Mouse (Mus musculus) 3134 (cell line): ENCODE results near the gene Il13ra1.

ENCODE experiments used
- DNase-seq: peaks from one replicate; pipeline ENCODE4 v3.0.0-alpha.2; 2011; ENCODE audit warnings: low spot score; ENCODE audit not compliant: insufficient read length; ENCODE audit errors: extremely low read depth

Il13ra1 gene

DNA sequence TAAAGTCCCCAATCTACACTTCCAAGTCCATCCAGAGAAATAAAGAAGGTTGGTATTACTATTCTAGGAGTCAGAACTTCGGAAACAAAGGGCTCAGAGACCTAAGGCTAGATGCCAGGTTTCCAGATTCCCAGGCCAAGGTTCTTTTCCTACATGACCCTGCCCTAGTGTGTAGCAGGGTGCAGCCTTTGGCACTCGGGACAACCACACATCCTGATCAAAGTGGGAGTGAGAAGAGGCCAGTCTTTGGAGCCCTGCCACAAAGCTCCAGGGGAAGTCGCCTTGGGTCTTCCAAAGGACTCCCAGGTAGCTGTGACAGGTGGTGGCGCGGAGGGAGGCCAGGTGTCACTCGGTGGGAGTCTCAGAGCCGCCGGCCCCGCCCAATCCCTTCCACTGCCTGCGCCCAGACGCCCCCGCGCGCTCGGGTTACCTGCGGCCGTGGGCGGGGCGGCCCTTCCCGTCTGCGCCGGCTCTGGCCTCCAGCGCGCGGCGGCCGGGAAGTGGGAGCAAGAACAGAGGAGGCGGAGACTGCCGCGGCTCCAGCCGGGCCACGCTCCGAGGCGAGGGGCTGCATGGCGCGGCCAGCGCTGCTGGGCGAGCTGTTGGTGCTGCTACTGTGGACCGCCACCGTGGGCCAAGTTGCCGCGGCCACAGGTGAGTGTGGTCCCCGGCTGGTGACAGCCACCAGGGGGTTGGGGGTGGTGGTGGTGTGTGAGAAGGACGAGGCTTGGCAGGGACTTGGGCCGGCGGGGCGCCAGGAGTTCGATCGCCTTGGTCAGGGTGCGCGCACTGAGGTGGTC lies at the start of gene Il13ra1:
Gene Il13ra1, plus strand, starts transcription at position 489 of the 800 bp plus-strand sequence.
- peak; percentile 71 for DNase-seq

DNA sequence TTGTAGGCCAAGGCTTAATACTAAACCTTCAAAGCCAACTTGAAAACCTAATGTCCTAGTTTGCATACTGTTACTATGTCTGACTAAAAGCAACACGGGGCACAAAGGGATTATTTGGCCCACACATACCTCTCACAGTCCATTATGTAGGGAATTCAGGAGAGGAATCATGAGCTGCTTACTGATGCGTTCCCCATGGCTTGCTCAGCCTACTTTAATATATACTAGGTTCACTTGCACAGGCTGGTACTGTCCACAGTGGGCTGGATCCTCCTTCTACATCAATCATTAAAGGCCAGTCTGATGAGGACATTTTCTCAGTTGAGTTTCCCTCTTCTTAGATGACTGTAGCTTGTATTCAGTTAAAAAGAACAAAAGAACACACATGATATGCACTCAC lies 37.9 kb upstream of the Il13ra1 start:
- no peak for DNase-seq

DNA sequence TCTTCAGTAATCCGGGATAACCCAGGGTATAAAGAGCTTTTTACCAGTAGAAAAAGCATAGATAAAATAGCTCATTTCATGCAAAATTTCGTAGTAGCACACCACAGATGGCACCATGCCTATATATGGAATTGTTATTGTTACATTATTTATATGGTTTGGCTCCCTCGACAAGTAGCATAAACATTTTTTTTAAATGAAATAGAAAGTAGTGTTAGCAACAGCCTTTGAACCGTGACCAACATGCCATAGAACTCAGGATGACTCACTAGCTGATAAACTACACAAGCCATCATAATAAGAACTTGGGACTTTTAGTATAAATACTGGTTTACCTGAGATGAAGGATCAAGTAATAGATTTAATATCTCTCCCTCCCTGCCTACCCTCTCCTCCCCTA lies 34.7 kb upstream of the Il13ra1 start:
- DNase-seq, result no peak

DNA sequence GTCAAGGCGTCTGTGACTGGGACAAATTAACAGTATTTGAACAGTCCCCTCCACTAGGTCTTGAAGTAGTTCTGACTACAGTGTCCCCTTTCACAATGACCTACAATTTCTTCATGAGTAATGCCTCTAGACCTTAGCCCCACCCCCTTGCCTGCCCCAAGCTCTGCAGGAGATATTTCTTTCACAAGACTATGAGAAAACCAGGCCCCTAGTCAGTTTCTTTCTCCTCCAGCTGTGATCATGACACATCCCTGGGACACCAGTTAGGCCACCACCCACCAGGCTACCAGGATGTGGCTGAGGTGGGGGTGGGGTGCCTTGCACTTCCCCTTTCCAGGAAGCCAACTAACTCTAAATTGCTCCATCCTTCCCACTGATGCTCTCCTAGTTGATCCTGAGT lies 29.0 kb upstream of the Il13ra1 start:
- peak; percentile 44 for DNase-seq

DNA sequence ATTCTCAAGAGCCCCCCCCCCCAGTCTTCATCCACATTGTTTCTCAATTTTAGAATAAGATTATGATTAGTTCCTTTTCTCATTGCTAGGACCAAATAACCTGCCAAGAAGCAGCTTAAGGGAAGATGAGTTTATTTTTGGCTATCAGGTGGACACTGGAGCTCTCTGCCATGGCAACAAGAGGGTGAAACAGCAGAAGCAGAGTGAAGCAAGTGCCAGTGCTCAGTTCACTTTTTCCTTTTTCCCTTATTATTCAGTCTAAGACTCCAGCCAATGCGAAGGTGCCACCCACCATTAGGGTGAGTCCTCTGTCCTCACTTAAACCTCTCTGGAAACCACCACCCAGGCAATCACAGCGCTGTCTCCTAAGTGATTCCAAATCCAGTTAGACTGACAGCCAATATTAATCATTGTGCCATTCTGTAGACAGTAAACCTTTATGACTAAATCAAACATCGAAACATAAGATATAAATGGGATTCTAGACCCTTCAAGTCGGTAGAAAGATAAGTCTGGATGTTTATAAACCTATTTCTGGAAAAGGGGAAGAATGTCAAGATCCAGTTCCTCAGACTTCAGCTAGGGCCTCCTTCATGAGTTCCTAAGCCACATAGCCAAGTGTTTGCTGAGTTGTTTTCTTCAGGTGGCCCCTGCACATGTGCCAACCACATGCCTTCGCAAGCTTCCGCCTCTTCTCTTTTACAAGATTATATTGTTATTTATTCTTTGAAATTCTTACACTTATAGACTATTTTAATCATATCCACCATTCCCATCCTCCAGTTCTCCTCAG lies 23.2 kb upstream of the Il13ra1 start:
- DNase-seq, result no peak

DNA sequence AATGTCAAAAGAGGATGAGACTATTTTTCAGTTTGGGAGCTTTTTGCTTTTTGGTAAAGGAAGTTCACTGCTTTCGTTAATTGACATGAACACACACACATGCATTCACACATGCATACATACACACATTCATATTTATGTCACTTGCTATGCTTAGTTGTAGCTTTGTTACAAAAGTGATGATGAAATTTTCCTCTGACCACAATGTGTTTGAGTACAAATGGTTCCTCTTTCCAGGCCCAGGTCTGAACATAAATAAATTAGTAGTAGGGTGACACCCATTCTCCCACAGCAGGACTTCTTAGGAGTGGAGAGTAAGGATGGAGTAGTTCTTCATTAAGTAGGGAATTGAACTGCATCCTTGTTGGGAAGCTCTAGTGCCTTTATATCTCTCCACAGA lies 11.0 kb upstream of the Il13ra1 start:
- DNase-seq, result no peak

DNA sequence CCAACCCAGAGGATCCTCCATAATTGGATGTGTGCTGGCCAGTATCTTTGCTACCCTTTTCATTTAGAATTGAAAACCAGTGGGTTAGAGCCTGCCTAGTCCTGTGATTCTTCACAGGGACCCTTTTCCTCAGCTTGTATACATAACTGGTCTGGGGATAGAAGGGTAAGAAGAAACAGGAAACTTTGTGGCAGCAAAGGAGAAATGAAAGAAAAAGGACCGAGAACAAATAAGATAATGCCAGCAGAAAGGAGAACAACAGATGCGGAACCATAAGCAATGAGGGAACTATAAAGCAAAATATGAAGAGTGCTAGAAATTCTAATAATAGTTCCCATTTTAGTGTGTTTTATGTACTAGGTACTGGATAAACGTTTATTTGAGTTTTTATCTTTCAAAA lies 10.6 kb upstream of the Il13ra1 start:
- DNase-seq, result no peak

DNA sequence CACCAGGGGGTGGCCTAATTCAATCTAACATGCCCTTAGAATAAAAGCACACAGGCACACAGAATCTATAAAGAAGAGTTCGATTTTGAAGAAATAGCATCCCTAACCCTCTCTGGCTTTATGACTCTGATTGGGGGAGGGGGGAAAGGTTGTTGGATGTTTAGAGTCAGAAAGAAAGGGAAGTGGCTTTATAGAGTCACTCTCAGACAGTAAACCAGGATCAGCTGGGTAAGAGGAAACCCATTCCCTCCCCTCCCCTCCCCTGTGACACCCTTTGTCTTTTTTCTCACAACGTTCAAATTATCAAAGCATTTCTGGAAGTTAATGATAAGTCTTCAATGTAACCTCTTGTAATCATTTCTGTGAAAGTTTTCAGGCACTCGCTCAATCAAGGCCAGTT lies 3.3 kb upstream of the Il13ra1 start:
- no peak for DNase-seq

DNA sequence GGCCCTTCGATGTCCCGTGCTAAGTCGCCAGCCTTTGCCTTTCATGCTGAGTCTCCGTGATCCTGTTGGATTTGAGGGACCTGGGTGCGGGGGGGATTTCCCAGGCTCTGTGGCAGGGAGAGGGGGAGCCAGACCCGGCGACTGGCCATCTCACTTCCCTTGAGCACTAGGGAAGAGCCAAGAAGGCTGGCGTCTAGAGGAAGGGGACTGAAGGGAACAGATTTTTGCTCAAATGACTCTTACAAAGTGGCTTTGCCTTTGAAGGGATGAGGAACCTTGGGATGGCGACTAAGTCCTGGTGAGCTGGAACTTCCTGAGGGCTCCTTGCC lies 476 bp downstream of the Il13ra1 start:
- DNase-seq, result no peak

DNA sequence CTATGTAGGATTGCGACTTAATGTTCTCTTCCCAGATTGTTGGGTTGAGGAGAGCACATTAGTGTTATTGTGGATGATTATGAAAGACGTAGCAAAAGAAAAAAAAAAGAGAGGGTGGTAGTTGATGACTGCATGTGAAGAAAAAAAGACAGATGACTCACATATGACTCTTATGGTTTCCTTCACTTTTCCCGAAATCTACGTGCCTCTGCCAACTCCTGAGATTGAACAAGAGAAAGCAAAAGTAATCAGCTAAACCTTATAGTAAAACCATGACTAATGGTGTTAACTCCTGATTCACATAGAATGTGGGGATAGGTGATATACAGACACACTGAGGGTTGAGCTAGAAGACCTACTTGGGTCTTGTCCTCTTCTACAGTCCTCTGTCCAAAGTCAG lies 3.3 kb downstream of the Il13ra1 start:
- DNase-seq, result peak; percentile 32

DNA sequence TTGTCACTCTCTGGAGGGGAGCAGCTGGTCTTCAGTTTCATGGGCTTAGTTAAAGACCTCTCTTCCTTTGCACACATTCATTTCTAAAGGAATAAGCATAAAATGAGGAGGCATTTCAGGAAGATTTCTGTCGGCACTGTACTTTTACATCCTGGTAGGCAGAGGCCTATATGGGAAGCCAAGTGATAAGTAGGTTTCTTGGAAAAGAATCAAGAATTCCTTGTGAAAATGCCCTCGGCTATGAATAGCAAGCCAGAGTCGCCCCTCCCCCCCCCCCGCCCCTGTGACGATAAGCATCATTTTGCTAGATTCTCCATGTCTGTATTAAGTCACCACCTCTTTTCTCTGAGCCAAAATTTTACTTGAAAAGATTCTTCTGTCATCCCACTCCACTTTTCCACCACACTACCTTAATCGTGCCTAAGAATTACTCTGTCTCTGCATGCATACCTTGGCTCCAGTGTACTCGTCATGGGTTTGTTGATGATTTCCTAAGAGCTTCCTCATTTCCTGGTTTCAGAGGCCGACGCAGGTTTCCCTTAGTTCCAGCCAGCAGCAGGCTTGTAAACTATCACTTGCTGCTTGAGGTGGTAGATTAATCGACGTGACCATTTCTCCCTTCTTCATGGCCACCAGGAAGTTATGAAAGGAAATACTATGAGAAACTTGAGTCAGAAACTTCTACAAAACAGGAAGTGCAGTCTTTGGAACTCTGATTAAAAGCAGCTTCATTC lies 17.3 kb downstream of the Il13ra1 start:
- DNase-seq, result no peak

DNA sequence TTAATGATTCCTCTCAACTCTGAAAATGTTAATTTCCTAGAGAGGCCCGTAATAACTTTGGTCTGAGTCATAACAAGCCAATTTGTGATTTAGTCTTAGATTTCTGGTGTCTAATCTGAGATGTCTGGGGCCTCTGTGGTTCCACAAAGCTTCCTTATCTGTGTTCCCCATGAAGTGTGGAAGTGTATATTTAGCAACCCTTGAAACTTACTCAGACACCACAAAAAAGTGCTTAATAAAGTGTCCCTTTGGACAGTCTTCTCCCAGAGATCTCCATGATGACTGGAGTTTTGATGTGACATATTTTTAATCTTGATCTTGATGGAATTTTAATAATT lies 17.8 kb downstream of the Il13ra1 start:
- DNase-seq, result no peak

DNA sequence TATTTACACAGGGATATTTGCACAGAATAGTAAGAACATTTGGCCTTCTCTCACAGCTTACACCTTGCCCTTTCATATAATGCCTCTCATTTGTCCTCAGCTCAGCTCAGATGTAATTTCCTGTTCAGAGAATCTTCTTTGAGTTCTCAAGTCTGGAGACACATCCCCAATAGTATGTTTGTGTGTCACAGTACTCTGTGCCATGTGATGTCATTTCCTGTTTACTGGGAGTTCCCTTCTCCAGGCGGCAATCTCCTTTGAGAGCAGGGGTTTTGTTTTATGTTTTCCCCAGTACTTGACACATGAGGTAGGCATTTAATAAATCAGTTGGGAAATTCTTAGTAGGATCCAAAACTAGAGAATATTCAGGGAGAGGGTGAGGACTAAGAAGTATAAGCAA lies 24.4 kb downstream of the Il13ra1 start:
- no peak for DNase-seq

DNA sequence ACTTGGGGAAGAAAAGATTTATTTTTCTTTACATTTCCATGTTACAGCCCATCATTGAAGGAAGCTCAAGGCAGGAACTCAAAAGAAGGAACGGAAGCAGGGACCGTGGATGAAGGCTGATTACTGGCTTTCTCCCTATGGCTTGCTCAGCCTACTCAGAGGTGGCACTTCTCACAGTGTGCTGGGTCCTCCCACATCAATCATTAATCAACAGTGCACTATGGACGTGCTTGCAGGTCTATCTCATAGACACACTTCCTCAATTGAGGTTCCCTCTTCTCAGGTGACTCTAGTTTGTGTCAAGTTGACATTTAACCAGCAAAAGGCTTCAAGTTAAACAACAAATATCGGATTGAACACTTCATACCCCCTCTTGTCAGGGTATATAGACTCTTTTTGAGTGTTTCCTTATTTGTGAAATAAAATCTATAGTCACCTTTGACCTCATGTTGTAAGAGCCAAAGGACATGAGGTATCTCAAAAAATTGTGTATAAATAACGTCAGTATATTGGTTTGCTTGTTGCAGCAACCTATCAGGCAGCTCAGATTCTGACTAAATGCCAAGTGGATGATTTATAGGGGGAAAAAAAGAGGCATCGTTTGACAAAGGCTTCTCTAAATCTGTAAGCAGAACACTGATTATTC lies 30.2 kb downstream of the Il13ra1 start:
- DNase-seq, result no peak

DNA sequence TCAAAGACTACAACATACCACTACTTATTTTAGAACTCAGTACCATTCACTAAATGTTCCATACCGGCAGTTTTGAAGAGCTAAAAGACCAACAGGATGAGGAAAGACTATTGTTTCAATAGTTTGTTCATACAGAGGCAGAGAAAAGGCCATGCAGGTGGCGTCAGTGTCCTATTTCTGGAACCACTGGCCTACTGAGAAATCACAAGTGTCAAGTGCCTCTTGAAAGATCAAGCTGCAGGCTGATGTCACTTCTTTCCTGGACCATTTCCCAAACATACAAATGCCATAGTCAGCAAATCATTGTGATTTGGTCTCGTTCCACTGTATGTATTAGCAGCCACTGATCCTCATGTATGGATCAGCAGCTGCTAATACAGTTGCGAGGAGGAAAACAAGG lies 34.8 kb downstream of the Il13ra1 start:
- DNase-seq, result no peak

DNA sequence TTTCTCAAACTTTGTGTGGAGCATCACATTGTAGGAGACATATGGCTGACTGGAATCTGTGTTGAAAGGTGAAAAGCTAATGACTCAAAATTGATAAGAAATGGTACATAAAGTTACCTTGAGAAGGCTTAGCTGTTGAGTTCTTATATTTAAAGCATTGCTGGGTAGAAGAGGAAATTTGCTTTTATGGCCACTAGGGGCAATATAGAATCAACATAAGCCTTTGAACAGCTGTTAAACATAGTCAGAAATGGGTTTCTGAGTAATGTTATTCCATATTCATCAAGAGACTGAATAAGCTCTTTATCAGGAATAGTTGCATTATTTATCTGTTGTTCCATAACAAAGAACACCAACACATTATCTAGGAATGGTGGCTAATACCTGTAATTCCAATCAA lies 38.2 kb downstream of the Il13ra1 start:
- no peak for DNase-seq

DNA sequence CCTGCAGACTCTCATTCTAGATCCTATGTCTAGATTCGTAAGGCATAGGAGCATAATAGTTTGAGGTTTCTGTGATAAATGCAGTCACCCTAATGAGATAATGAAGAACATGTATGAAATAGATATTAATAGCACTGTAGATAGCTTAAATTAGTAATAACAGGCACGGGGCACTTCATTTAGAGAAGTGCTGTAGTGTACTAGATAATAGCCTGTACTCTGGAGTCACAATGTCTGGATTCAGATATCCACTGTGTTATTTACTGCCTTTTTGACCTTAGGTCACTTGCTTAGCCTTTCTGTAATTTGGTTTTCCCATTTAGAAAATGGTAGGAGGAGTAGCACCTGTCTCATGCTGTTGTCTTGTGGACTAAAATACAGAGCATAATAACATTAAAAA lies 44.8 kb downstream of the Il13ra1 start:
- DNase-seq, result no peak

DNA sequence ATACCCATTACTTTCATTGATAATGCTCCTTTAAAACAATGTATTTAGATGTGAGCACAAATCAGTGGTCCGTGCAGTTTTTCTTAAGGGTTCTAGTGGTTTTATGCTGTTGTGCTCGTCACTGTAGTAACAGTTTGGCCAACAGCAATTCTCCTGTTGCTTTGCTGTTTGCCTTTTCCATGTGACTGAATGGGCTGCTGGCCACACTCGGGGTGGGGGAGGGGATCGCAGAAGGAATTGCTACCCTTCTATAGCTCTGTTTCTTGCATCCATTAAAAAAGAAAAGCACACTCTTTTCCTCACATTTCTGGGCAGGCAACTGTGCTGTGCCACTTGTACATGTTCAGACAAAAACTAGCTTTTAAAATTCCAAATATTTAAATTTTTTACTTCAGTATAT lies 49.7 kb downstream of the Il13ra1 start:
- no peak for DNase-seq

DNA sequence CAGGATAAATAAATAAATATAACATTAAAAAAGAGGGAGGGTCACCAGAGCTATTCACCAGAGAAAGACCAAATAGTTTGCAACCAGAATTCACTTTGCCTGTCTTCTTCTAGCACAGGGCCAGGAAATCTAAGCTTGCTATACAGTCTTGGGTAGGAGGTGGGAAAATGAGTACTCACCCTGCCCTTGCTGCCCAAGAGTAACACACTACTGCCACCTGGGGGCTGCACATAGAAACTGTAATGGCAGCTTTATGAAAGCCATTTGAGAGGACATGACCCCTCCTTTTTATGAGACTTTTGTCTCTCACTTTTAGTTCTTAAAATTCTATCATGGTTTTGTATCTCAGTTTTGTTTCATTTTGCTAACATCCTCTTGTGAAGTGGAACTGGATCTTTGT lies 71.7 kb downstream of the Il13ra1 start:
- no peak for DNase-seq

DNA sequence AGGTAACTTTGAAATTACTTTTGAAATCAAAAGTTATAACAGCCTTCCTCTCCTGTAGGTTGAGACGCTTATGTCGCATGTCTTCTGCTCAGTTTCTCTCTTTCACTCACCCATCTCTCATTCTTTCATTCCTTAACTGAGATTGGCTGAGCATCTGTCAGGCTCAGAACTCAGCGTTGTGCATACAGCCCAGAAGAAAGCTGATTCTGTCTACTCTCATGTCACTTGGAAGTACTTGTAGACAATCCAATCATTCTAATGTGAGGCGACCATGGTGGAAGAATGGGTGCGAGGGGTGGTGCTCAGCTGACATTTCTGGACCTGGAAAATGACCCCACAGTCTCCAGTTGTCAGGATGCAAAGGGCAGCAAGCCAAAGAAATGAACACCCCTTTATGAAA lies 74.1 kb downstream of the Il13ra1 start:
- DNase-seq, result no peak

DNA sequence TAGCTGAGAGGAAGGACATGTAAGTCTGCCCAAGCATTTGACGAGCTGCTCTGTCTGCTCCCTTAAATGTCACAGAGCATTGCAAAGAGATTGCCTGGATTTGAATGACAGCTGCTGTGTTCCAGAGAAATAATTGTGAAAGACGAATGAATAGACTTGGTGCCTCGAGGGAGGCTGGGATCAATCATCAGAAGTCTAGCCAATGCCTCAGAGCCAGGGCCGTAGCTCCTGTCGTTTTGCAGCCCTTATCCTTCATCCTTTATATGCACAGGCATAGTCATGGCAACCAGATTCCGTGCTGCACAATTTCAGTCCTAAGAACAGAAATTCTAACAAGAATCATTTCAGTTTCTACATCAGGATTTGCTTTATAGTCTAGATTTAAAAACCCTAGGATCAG lies 74.5 kb downstream of the Il13ra1 start:
- no peak for DNase-seq
